Mouse (Mus musculus) G1E-ER4 (cell line): ENCODE data around the gene Mrps7. TPM values are rescaled to one million over a fixed set of nuclear protein-coding genes. Genes with fewer than 3 reads are reported as not detected.

Source experiments
- GATA1 ChIP-seq: IDR thresholded peaks from one replicate; pipeline ENCODE4 v1.8.0; 2012; ENCODE audit warnings: low read length, inconsistent platforms
- polyA plus RNA-seq: library from polyadenylated mRNA; stranded (reverse); fragments of >175 nt; gene quantifications from 2 replicates; pipeline ENCODE4 v1.2.3, GENCODE M21; 2012

Mrps7 gene
- polyA plus RNA-seq, 1 experiment, result 85.8 TPM

GRCm38 (mm10) chr11:115616371-115616770 is 12.6 kb downstream of the Mrps7 start:
- no peak for TF ChIP-seq GATA1

GRCm38 (mm10) chr11:115616893-115617292 is 13.2 kb downstream of the Mrps7 start:
- TF ChIP-seq GATA1, result no peak

GRCm38 (mm10) chr11:115618001-115618400 is 14.3 kb downstream of the Mrps7 start:
- no peak for TF ChIP-seq GATA1

- no peak for TF ChIP-seq GATA1
These were observed 15.2 kb downstream of the Mrps7 start for GRCm38 (mm10) chr11:115618732-115619516.

- no peak for TF ChIP-seq GATA1
These were observed 16.2 kb downstream of the Mrps7 start for GRCm38 (mm10) chr11:115619949-115620348.

- TF ChIP-seq GATA1, result no peak
These were observed 19.9 kb downstream of the Mrps7 start for GRCm38 (mm10) chr11:115623487-115624070.

GRCm38 (mm10) chr11:115625877-115626276 is 22.2 kb downstream of the Mrps7 start:
- TF ChIP-seq GATA1, result no peak

- TF ChIP-seq GATA1, result no peak
These were observed 23.3 kb downstream of the Mrps7 start for GRCm38 (mm10) chr11:115626824-115627616.

- TF ChIP-seq GATA1, result no peak
These were observed 24.2 kb downstream of the Mrps7 start, which contains the start of gene Slc25a19 for GRCm38 (mm10) chr11:115627705-115628464. Slc25a19 (minus strand) TSS chr11:115628295.

- TF ChIP-seq GATA1, result no peak
These were observed 24.9 kb downstream of the Mrps7 start for GRCm38 (mm10) chr11:115628465-115629101.

- TF ChIP-seq GATA1, result no peak
These were observed 26.2 kb downstream of the Mrps7 start for GRCm38 (mm10) chr11:115629734-115630531.

- TF ChIP-seq GATA1, result no peak
These were observed 27.1 kb downstream of the Mrps7 start for GRCm38 (mm10) chr11:115630532-115631504.

GRCm38 (mm10) chr11:115631505-115631890 is 27.8 kb downstream of the Mrps7 start:
- TF ChIP-seq GATA1, result no peak

GRCm38 (mm10) chr11:115632247-115632646 is 28.5 kb downstream of the Mrps7 start:
- TF ChIP-seq GATA1, result no peak
